Mouse (Mus musculus) CH12.LX (cell line): ENCODE measurements around the gene Sec63. TPM values are rescaled to one million over a fixed set of nuclear protein-coding genes. Genes with fewer than 3 reads are reported as not detected.

Experiments used
- DNase-seq: peaks from one replicate; pipeline ENCODE4 v3.0.0-alpha.2; 2013; ENCODE audit errors: extremely low read depth
- H3K27ac ChIP-seq: 2 replicates; pipeline ENCODE4 v1.5.1; 2012; ENCODE audit warnings: low read depth, mild to moderate bottlenecking, control low read depth, moderate library complexity; ENCODE audit not compliant: insufficient read depth
- H3K27me3 ChIP-seq: replicated peaks from 2 replicates; pipeline ENCODE3; 2012; ENCODE audit warnings: inconsistent platforms
- H3K36me3 ChIP-seq, 2 experiments: replicated peaks in 1 of 2; 2 replicates each; pipeline versions ENCODE3 to v1.6.1; 2012; ENCODE audit warnings: inconsistent platforms in 1 of 2, low read length in 1 of 2, mild to moderate bottlenecking in 1 of 2, mixed read lengths in 1 of 2, moderate library complexity in 1 of 2; ENCODE audit not compliant: control insufficient read depth in 1 of 2, insufficient read depth in 1 of 2
- H3K4me1 ChIP-seq, 2 experiments: 2 replicates each; pipeline ENCODE4 v1.6.1; 2012; ENCODE audit warnings: inconsistent platforms in 1 of 2, moderate library complexity in 1 of 2; ENCODE audit not compliant: insufficient read depth in 2 of 2, control insufficient read depth in 1 of 2
- H3K4me2 ChIP-seq: 2 replicates; pipeline ENCODE4 v1.6.1; 2012; ENCODE audit warnings: low read depth, mild to moderate bottlenecking, control low read depth; ENCODE audit not compliant: poor library complexity, insufficient read depth, severe bottlenecking
- H3K4me3 ChIP-seq, 3 experiments: fragments of 150-350 bp in 1 of 3; sonication (generic) in 1 of 3; replicated peaks in 1 of 3; 2 replicates each; pipeline versions ENCODE3 to v1.5.1; 2011 to 2012; ENCODE audit warnings: low read depth in 2 of 3, low read length in 2 of 3, mild to moderate bottlenecking in 2 of 3, moderate library complexity in 2 of 3, control low read depth in 1 of 3, improper control_type of control experiment in 1 of 3, inconsistent platforms in 1 of 3, mixed read lengths in 1 of 3; ENCODE audit not compliant: poor library complexity in 1 of 3
- H3K79me2 ChIP-seq: replicated peaks from 2 replicates; pipeline ENCODE4 v1.6.1; 2012; ENCODE audit warnings: mild to moderate bottlenecking, moderate library complexity; ENCODE audit not compliant: control insufficient read depth, poor library complexity, insufficient read depth, severe bottlenecking; ENCODE audit errors: extremely low read depth
- H3K9ac ChIP-seq: 2 replicates; pipeline ENCODE4 v1.6.1; 2012; ENCODE audit warnings: low read depth, mild to moderate bottlenecking, control low read depth, moderate library complexity; ENCODE audit not compliant: insufficient read depth
- H3K9me3 ChIP-seq: replicated peaks from 2 replicates; pipeline ENCODE3; 2012; ENCODE audit warnings: low read length, inconsistent platforms, mixed read lengths
- BHLHE40 ChIP-seq: IDR thresholded peaks from 2 replicates; pipeline ENCODE4 v1.6.1; 2011; ENCODE audit warnings: mild to moderate bottlenecking, low read depth, low read length, improper control_type of control experiment
- CHD1 ChIP-seq: IDR thresholded peaks from 2 replicates; pipeline ENCODE4 v1.6.1; 2012; ENCODE audit warnings: low read depth, low read length, improper control_type of control experiment, inconsistent platforms
- GABPA ChIP-seq: IDR thresholded peaks from 2 replicates; pipeline ENCODE4 v1.6.1; 2012; ENCODE audit warnings: low read depth, low read length, improper control_type of control experiment, inconsistent platforms; ENCODE audit not compliant: insufficient replicate concordance
- HCFC1 ChIP-seq: IDR thresholded peaks from 2 replicates; pipeline ENCODE4 v1.6.1; 2012; ENCODE audit warnings: low read depth, mild to moderate bottlenecking, inconsistent platforms, low read length, improper control_type of control experiment
- IRF4 ChIP-seq: IDR thresholded peaks from 2 replicates; pipeline ENCODE4 v1.6.1; 2014; ENCODE audit warnings: low read depth, mild to moderate bottlenecking, inconsistent platforms, low read length, improper control_type of control experiment
- JUND ChIP-seq: conservative IDR thresholded peaks from 2 replicates; pipeline ENCODE4 v1.6.1; 2011; ENCODE audit warnings: low read depth, low read length, improper control_type of control experiment
- MAFK ChIP-seq: IDR thresholded peaks from 2 replicates; pipeline ENCODE4 v1.6.1; 2011; ENCODE audit warnings: low read length, improper control_type of control experiment; ENCODE audit not compliant: insufficient replicate concordance
- MAX ChIP-seq: IDR thresholded peaks from 2 replicates; pipeline ENCODE4 v1.6.1; 2011; ENCODE audit warnings: low read length, improper control_type of control experiment
- MAZ ChIP-seq: IDR thresholded peaks from 2 replicates; pipeline ENCODE4 v1.6.1; 2012; ENCODE audit warnings: low read depth, mild to moderate bottlenecking, inconsistent platforms, low read length, improper control_type of control experiment, moderate library complexity
- MEF2A ChIP-seq: IDR thresholded peaks from 2 replicates; pipeline ENCODE4 v1.6.1; 2014; ENCODE audit warnings: low read depth, mild to moderate bottlenecking, inconsistent platforms, low read length, improper control_type of control experiment, borderline replicate concordance
- MXI1 ChIP-seq: IDR thresholded peaks from 2 replicates; pipeline ENCODE4 v1.6.1; 2011; ENCODE audit warnings: mild to moderate bottlenecking, low read depth, low read length, improper control_type of control experiment
- MYC ChIP-seq: IDR thresholded peaks from 2 replicates; pipeline ENCODE4 v1.6.1; 2011; ENCODE audit warnings: low read depth, mild to moderate bottlenecking, improper control_type of control experiment, low read length
- PAX5 ChIP-seq: IDR thresholded peaks from 2 replicates; pipeline ENCODE4 v1.6.1; 2012; ENCODE audit warnings: low read length, inconsistent platforms, mixed read lengths
- RAD21 ChIP-seq: IDR thresholded peaks from 2 replicates; pipeline ENCODE4 v1.6.1; 2011; ENCODE audit warnings: low read depth, mild to moderate bottlenecking, low read length, improper control_type of control experiment, moderate library complexity
- RCOR1 ChIP-seq: conservative IDR thresholded peaks from 2 replicates; pipeline ENCODE4 v1.6.1; 2012; ENCODE audit warnings: low read depth, mild to moderate bottlenecking, inconsistent platforms, low read length, improper control_type of control experiment
- SIN3A ChIP-seq: IDR thresholded peaks from 2 replicates; pipeline ENCODE4 v1.6.1; 2012; ENCODE audit warnings: low read length, improper control_type of control experiment, inconsistent platforms
- SMC3 ChIP-seq: IDR thresholded peaks from 2 replicates; pipeline ENCODE4 v1.6.1; 2011; ENCODE audit warnings: low read depth, low read length, improper control_type of control experiment
- UBTF ChIP-seq: IDR thresholded peaks from 2 replicates; pipeline ENCODE4 v1.6.1; 2012; ENCODE audit warnings: low read depth, mild to moderate bottlenecking, inconsistent platforms, low read length, improper control_type of control experiment, moderate library complexity
- USF1 ChIP-seq: IDR thresholded peaks from 2 replicates; pipeline ENCODE4 v1.6.1; 2014; ENCODE audit warnings: low read depth, mild to moderate bottlenecking, inconsistent platforms, low read length, improper control_type of control experiment
- USF2 ChIP-seq: conservative IDR thresholded peaks from 2 replicates; pipeline ENCODE4 v1.6.1; 2011; ENCODE audit warnings: low read depth, low read length, improper control_type of control experiment
- ZKSCAN1 ChIP-seq: IDR thresholded peaks from 2 replicates; pipeline ENCODE4 v1.6.1; 2012; ENCODE audit warnings: low read depth, inconsistent platforms, low read length, improper control_type of control experiment, borderline replicate concordance
- ZNF384 ChIP-seq: IDR thresholded peaks from 2 replicates; pipeline ENCODE4 v1.6.1; 2012; ENCODE audit warnings: low read depth, low read length, improper control_type of control experiment, inconsistent platforms
- dilution Hi-C: fragments of 300-500 bp; cut with MboI; formaldehyde crosslinking; loops from 2 replicates; pipeline ENCODE4 v1.14.3; 2020; ENCODE audit warnings: low sequenced_read_pairs; ENCODE audit not compliant: extremely low pct_unique_long_range_greater_than_20kb, extremely low pct_ligation_motif_present
- in situ Hi-C: fragments of 300-500 bp; cut with MboI; formaldehyde crosslinking; loops from 3 replicates; pipeline ENCODE4 v1.14.3; 2019; ENCODE audit warnings: low sequenced_read_pairs, low pct_ligation_motif_present, low pct_unique_long_range_greater_than_20kb, mixed read lengths
- polyA plus RNA-seq: library from polyadenylated mRNA; unstranded; fragments of >175 nt; gene quantifications from 2 replicates; pipeline ENCODE4 v1.2.1, GENCODE M21; 2012; ENCODE audit warnings: low read depth; ENCODE audit not compliant: insufficient read length
- total RNA-seq, 2 experiments: library from RNA; depleted of rRNA; stranded (reverse); fragments of 300-350 nt in 1 of 2; fragments of >200 nt in 1 of 2; gene quantifications; 2 replicates each; pipeline ENCODE4 v1.2.3; 2012 to 2014

Sec63 gene
- total and polyA plus RNA-seq, 3 experiments, result 20.5 to 74.9 (median 26.2) TPM

GRCm38 (mm10) chr10:42855250-42855649 lies 94.0 kb downstream of the Sec63 start:
- Histone ChIP-seq H3K79me2 (no peaks in the 10 kb centered on the region), H3K4me1 (peaks cover 5 to 26% of the 10 kb centered on the region in 2 experiments), H3K4me2 (no peak overlapping the region), H3K27me3 (no peaks in the 10 kb centered on the region), H3K9ac (no peak overlapping the region), H3K27ac (no peak overlapping the region), H3K4me3 (no peak overlapping the region), H3K36me3 (no peaks in the 10 kb centered on the region), H3K9me3 (peaks cover 18% of the 10 kb centered on the region)
- TF ChIP-seq RAD21 (no peak), ZKSCAN1 (no peak), UBTF (no peak), PAX5 (no peak), SMC3 (no peak), GABPA (no peak), JUND (no peak), BHLHE40 (no peak), MAZ (no peak), USF2 (no peak)
- in situ Hi-C loops (no loop called here), dilution Hi-C loops (no loop called here)
- no peak for DNase-seq

- no peaks in the 10 kb centered on the region for H3K79me2 ChIP-seq
- no peak overlapping the region for H3K9ac ChIP-seq
- peaks cover 7 to 32% of the 10 kb centered on the region in 2 experiments for H3K4me1 ChIP-seq
- H3K4me3 ChIP-seq, result no peak overlapping the region
- H3K27me3 ChIP-seq, result no peaks in the 10 kb centered on the region
- H3K36me3 ChIP-seq, result no peaks in the 10 kb centered on the region
- no peak overlapping the region for H3K4me2 ChIP-seq
- H3K9me3 ChIP-seq, result peaks cover 18% of the 10 kb centered on the region
- TF ChIP-seq USF1 (no peak), CHD1 (no peak), JUND (no peak), SMC3 (no peak), MAX (no peak), MAFK (no peak), HCFC1 (no peak), IRF4 (no peak), ZKSCAN1 (no peak), ZNF384 (no peak), MYC (no peak), SIN3A (no peak), MXI1 (no peak), RCOR1 (no peak), MEF2A (no peak)
- dilution Hi-C loops, result no loop called here
- no peak overlapping the region for H3K27ac ChIP-seq
- DNase-seq, result no peak
- in situ Hi-C loops, result no loop called here
Observed at GRCm38 (mm10) chr10:42856574-42856973, 95.3 kb downstream of the Sec63 start.
